Mouse (Mus musculus): ENCODE measurements around the gene Mrpl43.
A peak's percentile ranks its signal among the peaks of the same experiment; 100 is the strongest.

- TF ChIP-seq CTCF (IDR thresholded peaks at IDR 0.05; ENCODE audit: borderline replicate concordance, insufficient read depth, low read length) (no peak), POLR2A (IDR thresholded peaks at IDR 0.05; ENCODE audit: low read depth, low read length) (peak; percentile 61; the same call in 1 of the 2 replicates)
Measured at GRCm38 (mm10) chr19:45017909-45018308, 11.7 kb upstream of the Mrpl43 start.

Data from embryonic fibroblast, embryonic 13.5 days (primary cell).